Mouse (Mus musculus) intestine, embryonic 16.5 days (tissue): ENCODE data around the gene Hoxb6. TPM values are rescaled to one million over a fixed set of nuclear protein-coding genes. Genes with fewer than 3 reads are reported as not detected.

Experiments
- ATAC-seq: fragments of 200-750 bp; cut with Nextera tagmentation; 2 replicates; pipeline ENCODE4 v1.8.0; 2017; ENCODE audit warnings: moderate TSS enrichment, moderate library complexity
- H3K27ac ChIP-seq: fragments of 300-500 bp; sonication (generic); 2 replicates; pipeline ENCODE4 v1.5.1; 2014; ENCODE audit warnings: mild to moderate bottlenecking, low read length
- H3K27me3 ChIP-seq: fragments of 300-500 bp; sonication (generic); replicated peaks from 2 replicates; pipeline ENCODE4 v1.6.1; 2014; ENCODE audit warnings: low read length, control low read depth, mixed read lengths; ENCODE audit not compliant: control insufficient read depth, insufficient read depth
- H3K36me3 ChIP-seq: fragments of 300-500 bp; sonication (generic); 2 replicates; pipeline ENCODE4 v1.6.1; 2014; ENCODE audit warnings: low read length, control low read depth; ENCODE audit not compliant: control insufficient read depth, insufficient read depth
- H3K4me1 ChIP-seq: fragments of 300-500 bp; sonication (generic); 2 replicates; pipeline ENCODE4 v1.6.1; 2014; ENCODE audit warnings: low read length, control low read depth, mixed read lengths; ENCODE audit not compliant: control insufficient read depth, insufficient read depth
- H3K4me2 ChIP-seq: fragments of 300-500 bp; sonication (generic); 2 replicates; pipeline ENCODE4 v1.6.1; 2014; ENCODE audit warnings: low read depth, low read length, control low read depth
- H3K4me3 ChIP-seq: fragments of 300-500 bp; sonication (generic); 2 replicates; pipeline ENCODE4 v1.5.1; 2014; ENCODE audit warnings: mild to moderate bottlenecking, low read length
- H3K9ac ChIP-seq: fragments of 300-500 bp; sonication (generic); 2 replicates; pipeline ENCODE4 v1.6.1; 2014; ENCODE audit warnings: low read depth, low read length
- H3K9me3 ChIP-seq: fragments of 300-500 bp; sonication (generic); 2 replicates; pipeline ENCODE4 v1.6.1; 2016; ENCODE audit warnings: low read length, control low read depth; ENCODE audit not compliant: control insufficient read depth
- WGBS: fragments of 180-500 bp; shearing (Covaris S2); extraction: QIAGEN DNeasy Blood & Tissue Kit; methylation state at CpG from one replicate; pipeline ENCODE4 v1.1.7; 2014; 5-methylcytosine and 5-hydroxymethylcytosine counted together
- polyA plus RNA-seq: library from polyadenylated mRNA; unstranded; fragments of >200 nt; fragmentation: Nextera tagmentation; extraction: Ambion mirVana; gene quantifications from 2 replicates; pipeline ENCODE4 v1.2.1, GENCODE M21; 2015

Gene Hoxb6
- polyA plus RNA-seq, 1 experiment from 2014 or later = 11.1 TPM

- H3K4me3 ChIP-seq = peak overlapping the region; percentile 20; the same call in 1 of the 2 replicates
- ATAC-seq = no peak
- WGBS = 29% methylated on average over 40 of the region's 40 CpGs
- H3K4me2 ChIP-seq = peak overlapping the region; percentile 93
- peaks cover 11% of the 10 kb centered on the region; the same call in 1 of the 2 replicates for H3K27me3 ChIP-seq
- H3K9me3 ChIP-seq = no peaks in the 10 kb centered on the region
- peak overlapping the region; percentile 71 for H3K9ac ChIP-seq
- peaks cover 50% of the 10 kb centered on the region for H3K4me1 ChIP-seq
- peak overlapping the region; percentile 84 for H3K27ac ChIP-seq
- H3K36me3 ChIP-seq = no peaks in the 10 kb centered on the region
Observed at GRCm38 (mm10) chr11:96344061-96344877, 52.0 kb downstream of the Hoxb6 start.

- peak overlapping the region; percentile 93 for H3K4me2 ChIP-seq
- H3K27me3 ChIP-seq = peaks cover 11% of the 10 kb centered on the region; the same call in 1 of the 2 replicates
- 35% methylated on average over 6 of the region's 6 CpGs for WGBS
- H3K9me3 ChIP-seq = no peaks in the 10 kb centered on the region
- no peak for ATAC-seq
- peak overlapping the region; percentile 71 for H3K9ac ChIP-seq
- H3K4me1 ChIP-seq = peaks cover 46% of the 10 kb centered on the region
- no peaks in the 10 kb centered on the region for H3K36me3 ChIP-seq
- H3K4me3 ChIP-seq = peak overlapping the region; percentile 40
- H3K27ac ChIP-seq = peak overlapping the region; percentile 84
Observed at GRCm38 (mm10) chr11:96344878-96345159, 52.5 kb downstream of the Hoxb6 start.

GRCm38 (mm10) chr11:96345220-96345892 lies 53.1 kb downstream of the Hoxb6 start:
- Histone ChIP-seq H3K4me2 (peak overlapping the region; percentile 93), H3K4me3 (peak overlapping the region; percentile 40), H3K4me1 (peaks cover 46% of the 10 kb centered on the region), H3K9ac (peak overlapping the region; percentile 71), H3K9me3 (no peaks in the 10 kb centered on the region), H3K36me3 (no peaks in the 10 kb centered on the region), H3K27me3 (peaks cover 11% of the 10 kb centered on the region; the same call in 1 of the 2 replicates), H3K27ac (peak overlapping the region; percentile 84)
- ATAC-seq = no peak
- 12% methylated on average over 39 of the region's 56 CpGs for WGBS

GRCm38 (mm10) chr11:96345893-96346806 lies 53.9 kb downstream of the Hoxb6 start:
- H3K9ac ChIP-seq = peak overlapping the region; percentile 71
- no peaks in the 10 kb centered on the region for H3K9me3 ChIP-seq
- no peak for ATAC-seq
- no peaks in the 10 kb centered on the region for H3K36me3 ChIP-seq
- peaks cover 11% of the 10 kb centered on the region; the same call in 1 of the 2 replicates for H3K27me3 ChIP-seq
- peak overlapping the region; percentile 40 for H3K4me3 ChIP-seq
- peaks cover 51% of the 10 kb centered on the region for H3K4me1 ChIP-seq
- WGBS = 16% methylated on average over 45 of the region's 45 CpGs
- peak overlapping the region; percentile 84 for H3K27ac ChIP-seq
- peak overlapping the region; percentile 93 for H3K4me2 ChIP-seq

- 41% methylated on average over 5 of the region's 5 CpGs for WGBS
- H3K27ac ChIP-seq = peak overlapping the region; percentile 84; the same call in 1 of the 2 replicates
- H3K4me3 ChIP-seq = no peak overlapping the region
- no peaks in the 10 kb centered on the region for H3K36me3 ChIP-seq
- peaks cover 47% of the 10 kb centered on the region for H3K4me1 ChIP-seq
- no peak overlapping the region for H3K9ac ChIP-seq
- H3K27me3 ChIP-seq = peaks cover 11% of the 10 kb centered on the region; the same call in 1 of the 2 replicates
- no peaks in the 10 kb centered on the region for H3K9me3 ChIP-seq
- no peak for ATAC-seq
- H3K4me2 ChIP-seq = no peak overlapping the region
Observed at GRCm38 (mm10) chr11:96346916-96347520, 54.7 kb downstream of the Hoxb6 start.

GRCm38 (mm10) chr11:96347717-96348116 lies 55.4 kb downstream of the Hoxb6 start:
- peaks cover 47% of the 10 kb centered on the region for H3K4me1 ChIP-seq
- H3K27me3 ChIP-seq = peaks cover 11% of the 10 kb centered on the region; the same call in 1 of the 2 replicates
- peak overlapping the region; percentile 38; the same call in 1 of the 2 replicates for H3K4me2 ChIP-seq
- WGBS = 23% methylated on average over 4 of the region's 4 CpGs
- H3K9me3 ChIP-seq = no peaks in the 10 kb centered on the region
- peak overlapping the region; percentile 48; the same call in 1 of the 2 replicates for H3K9ac ChIP-seq
- H3K27ac ChIP-seq = peak overlapping the region; percentile 74
- ATAC-seq = no peak
- H3K4me3 ChIP-seq = no peak overlapping the region
- no peaks in the 10 kb centered on the region for H3K36me3 ChIP-seq

- peaks cover 11% of the 10 kb centered on the region; the same call in 1 of the 2 replicates for H3K27me3 ChIP-seq
Observed at GRCm38 (mm10) chr11:96348141-96348928, 56.1 kb downstream of the Hoxb6 start.

GRCm38 (mm10) chr11:96348988-96349387 lies 56.7 kb downstream of the Hoxb6 start:
- peak overlapping the region; percentile 74 for H3K27ac ChIP-seq
- no peak overlapping the region for H3K4me3 ChIP-seq

More at GRCm38 (mm10) chr11:96348141-96348928, 56.1 kb downstream of the Hoxb6 start:
- Histone ChIP-seq H3K9me3 (no peaks in the 10 kb centered on the region), H3K4me1 (peaks cover 44% of the 10 kb centered on the region), H3K9ac (peak overlapping the region; percentile 48), H3K4me3 (no peak overlapping the region; the same call in 1 of the 2 replicates), H3K36me3 (no peaks in the 10 kb centered on the region), H3K27ac (peak overlapping the region; percentile 74), H3K4me2 (peak overlapping the region; percentile 38)
- ATAC-seq = no peak
- 22% methylated on average over 21 of the region's 21 CpGs for WGBS

More at GRCm38 (mm10) chr11:96348988-96349387, 56.7 kb downstream of the Hoxb6 start:
- peaks cover 42% of the 10 kb centered on the region for H3K4me1 ChIP-seq
- ATAC-seq = no peak
- no peak overlapping the region for H3K9ac ChIP-seq
- peaks cover 10% of the 10 kb centered on the region; the same call in 1 of the 2 replicates for H3K27me3 ChIP-seq
- H3K9me3 ChIP-seq = no peaks in the 10 kb centered on the region
- no peaks in the 10 kb centered on the region for H3K36me3 ChIP-seq
- H3K4me2 ChIP-seq = 0 out of 2 replicates have a peak overlapping the region, but pooled peaks have one; percentile 42
- 37% methylated on average over 3 of the region's 3 CpGs for WGBS
